Mouse (Mus musculus) heart, adult 9 months (tissue): ENCODE measurements around the gene BC107364.
"Not testable (repeated sequence)": the region's sequence is repeated elsewhere in the genome, so short reads cannot be mapped to it uniquely, and the experiment has no call there.

Source experiments
- DNase-seq, 2 experiments: peaks; one replicate each; pipeline ENCODE4 v3.0.0; 2022; ENCODE audit warnings: low spot score in 2 of 2

BC107364 gene

GRCm38 (mm10) chr3:96414126-96414950 is 37.8 kb downstream of the BC107364 start:
- DNase-seq: peak; percentile 49 to 57

DNA sequence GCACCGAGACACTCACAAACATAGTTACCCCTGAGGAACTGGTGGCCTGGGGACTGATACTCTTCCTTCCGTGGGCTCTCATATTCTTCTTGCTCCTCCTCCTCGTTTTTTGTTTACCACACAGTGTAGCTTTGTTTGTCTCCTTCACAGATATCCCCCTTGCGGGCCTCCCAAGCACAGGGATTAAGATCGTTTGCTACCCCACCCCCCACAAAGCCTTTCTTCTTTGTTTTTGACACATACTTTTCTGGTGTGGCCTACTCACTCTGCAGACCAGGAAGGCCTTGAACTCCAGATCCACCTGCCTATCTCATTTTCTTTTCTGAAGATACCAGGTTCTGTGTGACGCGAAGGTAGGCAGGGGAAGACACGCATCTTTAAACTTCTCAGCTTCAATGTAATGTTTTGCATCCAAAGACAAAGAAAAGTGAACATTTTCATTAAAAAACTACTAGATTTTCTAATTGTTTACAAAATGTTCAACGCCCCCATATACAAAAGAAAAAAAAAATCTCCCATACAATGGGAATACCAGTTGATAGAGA is 38.5 kb downstream of the BC107364 start:
- DNase-seq: no peak

DNA sequence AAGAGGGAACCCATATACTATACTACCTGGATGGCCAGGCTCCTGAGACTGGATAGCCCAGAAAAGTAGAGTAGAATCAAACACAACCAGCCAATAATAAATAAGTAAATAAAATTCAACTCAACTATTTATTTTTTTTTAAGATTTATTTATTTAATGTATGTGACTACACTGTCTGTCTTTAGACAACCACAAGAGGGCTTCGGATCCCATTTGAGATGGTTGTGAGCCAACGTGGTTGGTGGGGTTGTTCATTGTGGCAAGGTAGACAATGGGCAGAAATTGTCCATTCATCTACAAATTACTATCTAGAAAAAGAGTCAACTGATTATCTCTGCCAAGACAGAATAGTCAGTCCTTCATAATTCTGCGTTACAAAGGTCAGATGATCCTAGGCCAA is 40.3 kb downstream of the BC107364 start:
- DNase-seq: no peak

GRCm38 (mm10) chr3:96410966-96411365 is 41.1 kb downstream of the BC107364 start:
- DNase-seq: no peak

GRCm38 (mm10) chr3:96409701-96410246 is 42.3 kb downstream of the BC107364 start:
- DNase-seq: no peak

DNA sequence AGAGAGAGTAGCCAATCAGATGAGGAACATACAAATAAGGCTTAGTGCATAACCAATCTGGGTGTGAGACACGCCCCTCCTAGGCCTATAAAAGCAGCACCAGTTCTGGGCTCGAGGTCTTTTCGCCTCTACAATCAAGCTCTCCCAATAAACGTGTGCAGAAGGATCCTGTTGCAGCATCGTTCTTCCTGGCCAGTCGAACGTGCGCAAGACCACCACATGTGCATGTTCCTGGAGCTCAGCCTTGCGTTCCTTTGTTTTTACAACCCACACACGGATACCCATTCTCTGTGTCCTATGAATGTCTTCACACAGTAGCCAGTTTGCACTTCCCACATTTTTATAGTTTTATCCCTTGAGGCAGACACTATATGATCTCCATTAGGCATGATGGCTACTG is 44.0 kb downstream of the BC107364 start:
- not testable (repeated sequence) for DNase-seq

DNA sequence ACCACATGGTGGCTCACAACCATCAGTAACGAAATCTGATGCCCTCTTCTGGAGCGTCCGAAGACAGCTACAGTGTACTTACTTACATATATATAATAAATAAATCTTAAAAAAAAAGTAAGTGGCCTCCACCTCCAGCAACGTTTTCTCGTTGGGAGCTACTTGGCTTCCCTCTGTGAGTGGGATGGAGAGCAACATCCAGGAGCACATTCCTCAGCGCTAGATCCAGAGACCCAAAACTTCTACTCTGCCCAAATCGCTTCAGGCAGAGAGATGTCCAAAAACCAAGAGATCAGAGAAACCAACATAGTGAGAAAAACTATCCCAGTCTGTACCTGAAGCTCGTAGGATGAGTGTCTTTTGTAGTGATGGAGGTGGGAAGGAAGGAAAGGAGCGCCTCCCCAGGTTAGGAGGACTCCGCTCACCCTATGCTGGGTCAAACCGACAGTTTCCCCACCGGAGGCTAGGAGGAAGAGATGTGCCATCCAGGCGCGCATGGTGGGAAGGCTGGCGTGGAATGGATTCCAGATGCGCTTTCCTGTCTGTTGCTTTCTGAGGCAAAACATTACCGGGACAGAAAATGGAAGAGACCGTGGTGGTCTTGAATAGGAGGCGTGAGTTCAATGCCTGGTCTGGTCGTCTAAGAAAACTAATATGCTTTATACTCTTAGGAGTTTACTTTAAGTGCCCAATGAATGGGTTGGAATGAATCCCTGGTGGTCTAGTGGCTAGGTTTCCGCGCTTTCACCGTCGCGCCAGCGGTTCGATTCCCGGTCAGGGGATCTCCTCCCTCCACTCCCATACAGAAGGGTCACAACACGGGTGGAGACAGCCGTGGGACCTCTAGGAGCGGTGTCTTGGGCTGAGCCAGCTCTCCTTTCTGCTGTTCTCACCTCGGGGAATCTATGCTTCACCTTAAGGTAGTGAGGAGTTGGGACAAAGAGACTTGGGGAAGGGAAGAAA is 46.3 kb downstream of the BC107364 start:
- DNase-seq: no peak

DNA sequence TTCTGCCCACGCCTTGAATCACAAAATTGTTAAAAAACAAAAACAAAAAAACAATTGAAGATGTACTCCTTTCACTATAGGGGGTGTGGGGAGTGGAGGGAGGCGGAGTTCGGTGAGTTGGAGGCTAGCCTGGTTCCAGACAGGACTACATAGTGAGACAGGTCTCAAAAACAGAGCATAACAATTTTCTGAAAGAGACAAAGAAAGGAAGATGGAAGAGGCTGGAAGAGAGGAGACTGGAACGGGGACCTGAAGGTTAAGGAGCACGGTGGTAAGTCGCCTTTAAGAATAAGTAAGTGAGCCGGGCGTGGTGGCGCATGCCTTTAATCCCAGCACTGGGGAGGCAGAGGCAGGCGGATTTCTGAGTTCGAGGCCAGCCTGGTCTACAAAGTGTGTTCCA is 47.1 kb downstream of the BC107364 start:
- DNase-seq: no peak

DNA sequence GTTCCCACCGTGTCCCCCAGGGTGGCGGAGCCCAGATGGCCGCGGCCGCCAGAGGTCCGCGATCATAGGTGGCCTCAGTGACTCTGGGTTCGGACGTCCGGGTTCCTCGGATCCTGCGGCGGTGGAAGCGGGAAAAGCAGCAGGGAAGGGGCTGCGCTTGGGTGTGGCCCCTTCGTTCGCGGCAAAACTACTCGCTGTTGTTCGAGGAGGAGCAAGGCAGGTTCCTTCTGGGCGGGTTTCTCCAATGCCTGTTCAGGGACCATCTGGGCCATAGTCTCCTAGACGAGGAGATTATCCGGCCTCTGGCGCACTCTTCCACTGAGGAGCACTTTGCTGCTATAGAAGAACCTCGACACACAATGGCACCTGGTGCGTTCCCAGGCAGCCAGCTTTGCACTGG is 47.7 kb downstream of the BC107364 start:
- no peak for DNase-seq

- DNase-seq: no peak
Observed at GRCm38 (mm10) chr3:96403016-96403415, 49.1 kb downstream of the BC107364 start.

GRCm38 (mm10) chr3:96401832-96402501 is 50.1 kb downstream of the BC107364 start:
- no peak for DNase-seq

- no peak for DNase-seq
Observed at GRCm38 (mm10) chr3:96401474-96401831, 50.7 kb downstream of the BC107364 start.

GRCm38 (mm10) chr3:96398911-96399310 is 53.2 kb downstream of the BC107364 start:
- no peak for DNase-seq

DNA sequence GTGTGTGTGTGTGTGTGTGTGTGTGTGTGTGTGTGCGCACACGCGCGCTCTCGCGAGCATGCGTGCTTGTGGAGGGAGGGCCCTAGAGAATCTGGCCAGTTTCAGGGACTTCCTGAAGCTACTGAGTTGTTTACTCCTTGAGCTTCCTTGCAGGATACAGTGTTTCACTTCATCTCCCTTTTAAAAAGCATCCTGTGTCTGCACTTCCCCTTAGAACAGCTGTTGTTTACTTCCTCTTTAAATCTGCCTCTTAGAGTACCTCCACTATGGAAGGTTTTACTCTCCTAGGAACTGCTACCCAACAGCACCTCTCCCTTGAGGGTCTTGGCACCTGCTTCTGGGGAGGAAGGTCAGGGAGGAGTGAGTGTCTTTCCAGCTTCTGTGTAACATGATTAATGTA is 55.2 kb downstream of the BC107364 start:
- no peak for DNase-seq

DNA sequence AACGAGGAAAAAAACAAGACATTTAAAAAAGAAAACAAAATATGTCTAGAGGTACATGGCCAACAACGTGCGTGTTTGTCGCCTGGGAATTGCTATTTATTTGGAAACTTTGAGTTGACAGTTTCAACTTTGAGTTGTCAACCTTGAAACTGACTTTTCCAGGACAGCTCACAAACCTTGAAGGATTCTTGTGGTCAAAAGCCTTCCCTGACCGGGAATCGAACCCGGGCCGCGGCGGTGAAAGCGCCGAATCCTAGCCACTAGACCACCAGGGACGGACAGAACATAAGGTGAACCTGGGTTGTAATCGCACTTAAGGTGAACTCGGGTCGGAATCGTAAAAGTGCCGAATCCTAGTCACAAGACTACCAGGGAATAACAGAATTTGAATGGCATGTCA is 64.9 kb downstream of the BC107364 start:
- DNase-seq: not testable (repeated sequence)
